ENCODE assay signal across 18 mouse cellular contexts in the genomic region with DNA sequence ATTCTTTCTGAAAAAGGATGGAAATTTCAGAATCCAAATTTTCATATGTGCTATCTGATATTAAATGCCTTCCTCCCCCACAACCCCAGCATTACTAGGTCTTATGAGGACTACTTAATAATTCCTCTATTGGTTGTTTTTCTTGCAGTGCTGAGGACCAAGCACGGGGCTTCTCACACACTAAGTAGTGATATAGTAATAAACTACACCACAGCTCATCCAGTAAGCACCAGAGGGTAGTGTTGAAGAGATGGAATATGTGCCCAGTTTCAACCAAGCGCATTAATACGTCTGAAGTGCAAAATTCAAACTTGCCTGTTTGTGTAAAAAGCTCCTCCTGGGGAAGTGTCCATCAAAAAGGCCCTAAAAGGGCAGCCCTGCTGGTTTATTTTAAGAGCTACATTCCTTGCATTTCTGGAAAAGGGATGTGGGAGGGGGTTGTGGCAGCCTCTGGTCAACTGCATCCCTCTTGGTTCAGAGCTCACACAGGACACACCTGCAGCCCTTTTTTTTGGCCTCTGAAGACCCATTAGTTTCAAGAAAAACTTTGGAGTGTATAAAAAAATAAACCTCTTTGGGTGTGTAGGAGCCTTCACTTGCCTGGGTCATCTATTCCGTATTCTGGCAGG.
DNase-seq lines count a peak whose midpoint lies in the region; ATAC-seq and TF ChIP-seq lines count a peak whose summit lies in the region.
"Had no signal": no experiment of that assay in that cellular context is flagged by ENCODE, and none has a peak within 500 bp of the region (broad histone marks: within the 10 kb centered on the region; RNA-seq: fewer than 3 reads in every experiment).

No protein-coding gene starts in this region.

- H3K27me3 ChIP-seq in hindbrain, embryonic 15.5 days: no peaks in the 10 kb centered on the region
- H3K27me3 ChIP-seq in hindbrain, embryonic 12.5 days: no peaks in the 10 kb centered on the region
- no peaks in the 10 kb centered on the region for H3K27me3 ChIP-seq in limb, embryonic 14.5 days (ENCODE audit: control insufficient read depth, insufficient read depth, low read length)
- H3K27me3 ChIP-seq: lung, embryonic 15.5 days; midbrain, embryonic 12.5 days had no signal

- DNase-seq in gastrocnemius, adult 2 months: no peak
- DNase-seq in gastrocnemius, adult 8-10 months (ENCODE audit: low spot score in 2 of 2): no peak
- peak; percentile 57 for DNase-seq in embryo, embryonic 11 days
- no peak for DNase-seq in limb, embryonic 14.5 days (ENCODE audit: low spot score)
- DNase-seq in natural killer cell, adult 2 months (ENCODE audit: low spot score in 2 of 2): no peak
- no peak for DNase-seq in spleen, postnatal 10 days (ENCODE audit: low spot score in 2 of 2)
- DNase-seq: adrenal gland, postnatal 10 days; cerebellum, postnatal 36 days; gastrocnemius, postnatal 10 days; kidney, postnatal 10 days; layer of hippocampus, postnatal 36 days; right cerebral cortex, adult 18-20 months; thymus, adult 18-20 months had no signal

- H3K27ac ChIP-seq in gastrocnemius, adult 2 months: peak overlapping the region; percentile 94
- no peak overlapping the region for H3K27ac ChIP-seq in hindbrain, embryonic 15.5 days (replicated peaks)
- H3K27ac ChIP-seq in hindbrain, embryonic 12.5 days: no peak overlapping the region
- no peak overlapping the region for H3K27ac ChIP-seq in limb, embryonic 14.5 days (replicated peaks; ENCODE audit: low read depth, low read length)
- H3K27ac ChIP-seq: hindbrain, postnatal 0 days; lung, embryonic 15.5 days; midbrain, embryonic 12.5 days had no signal

- no peak overlapping the region for H3K4me2 ChIP-seq in hindbrain, embryonic 15.5 days
- H3K4me2 ChIP-seq in hindbrain, embryonic 12.5 days (replicated peaks): no peak overlapping the region
- H3K4me2 ChIP-seq in limb, embryonic 14.5 days (replicated peaks; ENCODE audit: low read depth, low read length, severe bottlenecking): no peak overlapping the region
- H3K4me2 ChIP-seq: lung, embryonic 15.5 days; midbrain, embryonic 12.5 days had no signal

- H3K9ac ChIP-seq in hindbrain, embryonic 15.5 days: no peak overlapping the region
- no peak overlapping the region for H3K9ac ChIP-seq in hindbrain, embryonic 12.5 days
- no peak overlapping the region for H3K9ac ChIP-seq in limb, embryonic 14.5 days (ENCODE audit: low read depth, low read length, severe bottlenecking)
- H3K9ac ChIP-seq: lung, embryonic 15.5 days; midbrain, embryonic 12.5 days had no signal

- no peak for TF ChIP-seq CTCF in gastrocnemius, adult 2 months (IDR thresholded peaks at IDR 0.05)

- H3K9me3 ChIP-seq in hindbrain, embryonic 15.5 days: no peaks in the 10 kb centered on the region
- no peaks in the 10 kb centered on the region for H3K9me3 ChIP-seq in hindbrain, embryonic 12.5 days (replicated peaks)
- no peaks in the 10 kb centered on the region for H3K9me3 ChIP-seq in limb, embryonic 14.5 days (ENCODE audit: control insufficient read depth, low read length)
- H3K9me3 ChIP-seq: lung, embryonic 15.5 days; midbrain, embryonic 12.5 days had no signal

- ATAC-seq in hindbrain, embryonic 15.5 days (ENCODE audit: low FRiP score, low read depth): 0 out of 2 replicates have a peak, but pooled peaks have one; percentile 6
- ATAC-seq in hindbrain, embryonic 12.5 days (ENCODE audit: low FRiP score): no peak
- peak; percentile 53 for ATAC-seq in limb, embryonic 14.5 days (ENCODE audit: low FRiP score, low read depth)

- WGBS in hindbrain, embryonic 15.5 days: 54% methylated on average over 4 of the region's 4 CpGs
- WGBS in hindbrain, embryonic 12.5 days: 50% methylated on average over 4 of the region's 4 CpGs
- 19% methylated on average over 4 of the region's 4 CpGs for WGBS in limb, embryonic 14.5 days

- TF ChIP-seq POLR2A in limb, embryonic 14.5 days (IDR thresholded peaks at IDR 0.05; ENCODE audit: borderline replicate concordance, extremely low read depth, insufficient read depth, insufficient read length): no peak

- no peaks in the 10 kb centered on the region for H3K36me3 ChIP-seq in hindbrain, embryonic 15.5 days
- H3K36me3 ChIP-seq in hindbrain, embryonic 12.5 days: no peaks in the 10 kb centered on the region
- H3K36me3 ChIP-seq in limb, embryonic 14.5 days (ENCODE audit: control insufficient read depth, insufficient read depth, low read length): no peaks in the 10 kb centered on the region
- H3K36me3 ChIP-seq: lung, embryonic 15.5 days; midbrain, embryonic 12.5 days had no signal

- H3K4me3 ChIP-seq in gastrocnemius, adult 2 months: no peak overlapping the region
- no peak overlapping the region for H3K4me3 ChIP-seq in hindbrain, embryonic 15.5 days
- H3K4me3 ChIP-seq in hindbrain, embryonic 12.5 days: no peak overlapping the region
- H3K4me3 ChIP-seq in limb, embryonic 14.5 days (replicated peaks; ENCODE audit: low read length): no peak overlapping the region
- H3K4me3 ChIP-seq: lung, embryonic 15.5 days; midbrain, embryonic 12.5 days had no signal

- peaks cover 16% of the 10 kb centered on the region for H3K4me1 ChIP-seq in hindbrain, embryonic 15.5 days (replicated peaks)
- H3K4me1 ChIP-seq in hindbrain, embryonic 12.5 days: peaks cover 15% of the 10 kb centered on the region
- H3K4me1 ChIP-seq in limb, embryonic 14.5 days (ENCODE audit: control insufficient read depth, insufficient read depth, low read length): peaks cover 11% of the 10 kb centered on the region
- H3K4me1 ChIP-seq: lung, embryonic 15.5 days had no signal

- intact Hi-C loops in gastrocnemius, adult 2 months (cut with DNase I): loop anchor here (5.0 kb wide), 1 partner anchor 35 kb away; no protein-coding TSS in a partner anchor
